Mouse (Mus musculus) hindbrain, embryonic 11.5 days (tissue): ENCODE data around the gene Fzd5. TPM values are rescaled to one million over a fixed set of nuclear protein-coding genes. Genes with fewer than 3 reads are reported as not detected.
A peak's percentile ranks its signal among the peaks of the same experiment; 100 is the strongest.

Experiments
- ATAC-seq: fragments of 200-750 bp; cut with Nextera tagmentation; 2 replicates; pipeline ENCODE4 v1.8.0; 2017; ENCODE audit warnings: mild to moderate bottlenecking, moderate TSS enrichment, moderate library complexity; ENCODE audit not compliant: low FRiP score
- DNase-seq: peaks from one replicate; pipeline ENCODE4 v3.0.0-alpha.2; 2015; ENCODE audit warnings: low spot score
- H3K27ac ChIP-seq: fragments of 300-500 bp; sonication (generic); 2 replicates; pipeline ENCODE4 v1.5.1; 2014; ENCODE audit warnings: mild to moderate bottlenecking, low read depth, low read length
- H3K27me3 ChIP-seq: fragments of 300-500 bp; sonication (generic); 2 replicates; pipeline ENCODE4 v1.6.1; 2014; ENCODE audit warnings: mild to moderate bottlenecking, low read length, moderate library complexity, mixed read lengths; ENCODE audit not compliant: control insufficient read depth, insufficient read depth
- H3K36me3 ChIP-seq: fragments of 300-500 bp; sonication (generic); 2 replicates; pipeline ENCODE4 v1.6.1; 2014; ENCODE audit warnings: mild to moderate bottlenecking, low read length, moderate library complexity, mixed read lengths; ENCODE audit not compliant: control insufficient read depth, insufficient read depth
- H3K4me1 ChIP-seq: fragments of 300-500 bp; sonication (generic); replicated peaks from 2 replicates; pipeline ENCODE4 v1.6.1; 2014; ENCODE audit warnings: low read length, mixed read lengths; ENCODE audit not compliant: control insufficient read depth, insufficient read depth
- H3K4me2 ChIP-seq: fragments of 300-500 bp; sonication (generic); replicated peaks from 2 replicates; pipeline ENCODE4 v1.6.1; 2014; ENCODE audit warnings: mild to moderate bottlenecking, low read depth, low read length
- H3K4me3 ChIP-seq: fragments of 300-500 bp; sonication (generic); 2 replicates; pipeline ENCODE4 v1.5.1; 2014; ENCODE audit warnings: low read depth, low read length
- H3K9ac ChIP-seq: fragments of 300-500 bp; sonication (generic); 2 replicates; pipeline ENCODE4 v1.6.1; 2014; ENCODE audit warnings: low read depth, low read length
- H3K9me3 ChIP-seq: fragments of 300-500 bp; sonication (generic); 2 replicates; pipeline ENCODE4 v1.6.1; 2016; ENCODE audit warnings: low read length; ENCODE audit not compliant: control insufficient read depth
- WGBS: fragments of 180-500 bp; shearing (Covaris S2); extraction: QIAGEN DNeasy Blood & Tissue Kit; methylation state at CpG from one replicate; pipeline ENCODE4 v1.1.7; 2014; 5-methylcytosine and 5-hydroxymethylcytosine counted together
- polyA plus RNA-seq: library from polyadenylated mRNA; unstranded; fragments of >200 nt; fragmentation: Nextera tagmentation; extraction: Ambion mirVana; gene quantifications from 2 replicates; pipeline ENCODE4 v1.2.1, GENCODE M21; 2014

The Fzd5 gene
- polyA plus RNA-seq, 1 experiment from 2014 or later = 0.52 TPM

DNA sequence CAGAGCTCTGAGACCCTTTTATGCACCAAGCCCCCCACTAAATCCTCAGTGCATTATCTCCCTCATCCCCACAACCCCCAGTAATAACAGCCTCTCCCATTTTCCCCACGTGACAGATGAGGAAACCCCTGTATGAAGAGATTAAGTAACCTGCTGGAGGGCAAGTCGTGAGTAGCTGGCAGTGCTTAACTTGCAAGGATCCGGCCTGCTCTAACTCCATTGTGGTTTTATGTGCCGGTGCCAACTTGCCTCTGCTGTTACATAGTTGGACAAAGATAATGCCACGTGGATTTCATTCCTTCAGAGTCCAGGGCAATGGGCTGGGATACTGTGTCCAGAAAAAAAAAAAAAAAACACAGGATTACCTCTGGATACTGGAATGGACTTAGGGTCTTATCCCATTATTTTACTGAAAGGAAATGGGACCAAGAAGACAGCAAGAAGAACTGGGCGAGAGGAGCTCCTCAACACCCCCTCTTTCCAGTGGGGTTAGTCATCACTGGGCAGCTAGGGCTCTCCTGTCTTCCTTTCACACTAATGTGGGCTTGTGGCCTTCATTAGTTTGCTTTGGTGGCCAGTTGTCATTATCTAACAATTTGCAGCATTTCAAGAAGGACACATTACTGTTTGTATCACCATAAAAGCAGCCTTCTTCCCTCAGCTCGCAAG is 18.6 kb upstream of the Fzd5 start:
- Histone ChIP-seq H3K27me3 (no peaks in the 10 kb centered on the region), H3K9me3 (no peaks in the 10 kb centered on the region), H3K9ac (no peak overlapping the region), H3K27ac (no peak overlapping the region), H3K4me3 (no peak overlapping the region), H3K36me3 (no peaks in the 10 kb centered on the region), H3K4me2 (no peak overlapping the region), H3K4me1 (no peaks in the 10 kb centered on the region)
- DNase-seq (no peak), ATAC-seq (no peak)
- WGBS = 84% methylated on average over 7 of the region's 7 CpGs

- no peaks in the 10 kb centered on the region for H3K4me1 ChIP-seq
- no peaks in the 10 kb centered on the region for H3K36me3 ChIP-seq
- H3K27ac ChIP-seq = no peak overlapping the region
- no peaks in the 10 kb centered on the region for H3K27me3 ChIP-seq
- whole genome bisulfite sequencing = 85% methylated on average over 5 of the region's 5 CpGs
- H3K4me2 ChIP-seq = no peak overlapping the region
- no peak for DNase-seq
- H3K9ac ChIP-seq = no peak overlapping the region
- no peaks in the 10 kb centered on the region for H3K9me3 ChIP-seq
- no peak overlapping the region for H3K4me3 ChIP-seq
- no peak for ATAC-seq
These were observed 17.1 kb upstream of the Fzd5 start for GRCm38 (mm10) chr1:64754658-64755057.

DNA sequence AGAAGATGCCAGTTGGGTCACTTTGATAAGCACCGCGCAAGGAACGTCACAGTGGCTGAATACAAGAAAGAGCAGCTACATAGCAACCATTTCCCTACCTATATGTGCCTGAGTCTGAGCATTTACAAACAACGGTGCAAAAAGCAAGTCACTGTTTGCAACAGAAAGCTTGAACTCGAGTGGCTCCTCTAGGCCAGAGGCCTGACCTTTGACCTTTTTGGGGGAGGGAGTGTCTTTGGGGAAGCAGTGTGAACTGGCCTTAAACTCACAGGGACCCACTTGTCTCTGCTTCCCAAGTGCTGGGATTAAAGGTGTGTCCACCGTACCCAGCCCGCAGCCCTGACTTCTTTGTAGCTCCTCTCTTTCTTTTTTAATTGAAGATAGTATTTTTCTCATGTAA is 16.1 kb upstream of the Fzd5 start:
- no peak for ATAC-seq
- no peaks in the 10 kb centered on the region for H3K9me3 ChIP-seq
- H3K9ac ChIP-seq = no peak overlapping the region
- no peaks in the 10 kb centered on the region for H3K4me1 ChIP-seq
- no peak for DNase-seq
- H3K27me3 ChIP-seq = no peaks in the 10 kb centered on the region
- WGBS = 77% methylated on average over 7 of the region's 7 CpGs
- no peak overlapping the region for H3K27ac ChIP-seq
- H3K4me2 ChIP-seq = no peak overlapping the region
- H3K36me3 ChIP-seq = no peaks in the 10 kb centered on the region
- no peak overlapping the region for H3K4me3 ChIP-seq

- WGBS = 92% methylated on average over 8 of the region's 8 CpGs
- H3K4me2 ChIP-seq = no peak overlapping the region
- no peaks in the 10 kb centered on the region for H3K36me3 ChIP-seq
- no peaks in the 10 kb centered on the region for H3K27me3 ChIP-seq
- H3K4me1 ChIP-seq = no peaks in the 10 kb centered on the region
- H3K4me3 ChIP-seq = no peak overlapping the region
- no peaks in the 10 kb centered on the region for H3K9me3 ChIP-seq
- DNase-seq (no peak), ATAC-seq (no peak)
- H3K27ac ChIP-seq = no peak overlapping the region
- no peak overlapping the region for H3K9ac ChIP-seq
These were observed 15.6 kb upstream of the Fzd5 start for GRCm38 (mm10) chr1:64753109-64753508.

DNA sequence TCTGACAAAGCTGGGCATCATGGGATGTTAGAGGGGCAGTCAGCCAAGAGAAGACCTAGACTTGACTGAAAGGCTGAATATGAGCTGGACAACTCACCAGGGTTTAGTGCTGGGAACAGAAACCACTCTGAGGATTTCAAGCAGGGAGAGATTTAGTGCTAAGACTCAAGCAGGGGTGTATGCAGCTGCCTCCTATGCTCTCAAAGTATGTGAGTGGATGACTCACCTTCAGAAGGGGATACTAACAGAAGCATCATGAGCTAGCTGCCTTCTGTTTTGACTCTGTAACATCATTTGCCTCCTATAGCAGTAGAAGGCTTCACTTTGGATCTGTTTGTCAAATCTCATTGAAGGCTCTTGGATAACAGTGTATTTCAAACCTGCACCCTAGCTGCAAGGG is 7.1 kb upstream of the Fzd5 start:
- Histone ChIP-seq H3K4me3 (no peak overlapping the region), H3K9me3 (no peaks in the 10 kb centered on the region), H3K36me3 (no peaks in the 10 kb centered on the region), H3K9ac (no peak overlapping the region), H3K4me2 (no peak overlapping the region), H3K4me1 (no peaks in the 10 kb centered on the region), H3K27me3 (no peaks in the 10 kb centered on the region), H3K27ac (no peak overlapping the region)
- no peak for ATAC-seq
- DNase-seq = no peak

- Histone ChIP-seq H3K27me3 (0 out of 2 replicates have a peak, but pooled peaks cover 2% of the 10 kb centered on the region), H3K4me3 (no peak overlapping the region), H3K27ac (no peak overlapping the region), H3K4me1 (no peaks in the 10 kb centered on the region), H3K36me3 (no peaks in the 10 kb centered on the region), H3K4me2 (no peak overlapping the region), H3K9me3 (no peaks in the 10 kb centered on the region), H3K9ac (no peak overlapping the region)
- no peak for ATAC-seq
- 89% methylated on average over 18 of the region's 18 CpGs for WGBS
- no peak for DNase-seq
These were observed 5.3 kb upstream of the Fzd5 start for GRCm38 (mm10) chr1:64742741-64743408.

GRCm38 (mm10) chr1:64738661-64739082 is 1.1 kb upstream of the Fzd5 start:
- Histone ChIP-seq H3K27ac (no peak overlapping the region), H3K9ac (peak overlapping the region; percentile 40; the same call in 1 of the 2 replicates)
- WGBS = under 1% methylated on average over 14 of the region's 14 CpGs

DNA sequence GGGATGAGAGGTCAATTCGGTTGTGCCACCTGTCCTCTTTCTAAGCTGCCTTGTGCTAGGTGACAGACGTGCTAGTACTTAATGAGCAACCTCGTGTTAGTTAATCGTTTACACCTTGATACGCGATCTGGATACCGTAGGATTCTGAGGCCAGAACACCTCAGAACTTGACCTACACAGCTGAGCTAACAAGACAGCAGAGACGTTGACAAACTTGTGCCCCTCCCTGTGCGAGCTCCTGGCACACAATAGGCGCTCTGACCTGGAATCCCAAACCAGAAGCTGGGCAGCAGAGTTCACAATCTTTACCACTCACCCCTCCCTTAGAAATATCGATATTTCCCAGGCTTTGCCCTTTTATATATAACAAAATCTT is 617 bp upstream of the Fzd5 start:
- no peak overlapping the region for H3K27ac ChIP-seq
- H3K4me2 ChIP-seq = peak overlapping the region; percentile 98
- WGBS = under 1% methylated on average over 11 of the region's 11 CpGs
- ATAC-seq = peak; percentile 5; the same call in 1 of the 2 replicates
- H3K36me3 ChIP-seq = no peaks in the 10 kb centered on the region
- no peak for DNase-seq
- peaks cover 33% of the 10 kb centered on the region for H3K27me3 ChIP-seq
- H3K4me1 ChIP-seq = peaks cover 10% of the 10 kb centered on the region
- peak overlapping the region; percentile 63 for H3K4me3 ChIP-seq
- H3K9ac ChIP-seq = peak overlapping the region; percentile 40; the same call in 1 of the 2 replicates
- no peaks in the 10 kb centered on the region for H3K9me3 ChIP-seq

More at GRCm38 (mm10) chr1:64738661-64739082, 1.1 kb upstream of the Fzd5 start:
- Histone ChIP-seq H3K27me3 (peaks cover 33% of the 10 kb centered on the region), H3K4me2 (peak overlapping the region; percentile 98), H3K9me3 (no peaks in the 10 kb centered on the region), H3K4me1 (peaks cover 10% of the 10 kb centered on the region), H3K36me3 (no peaks in the 10 kb centered on the region), H3K4me3 (peak overlapping the region; percentile 63)
- DNase-seq (peak; percentile 61), ATAC-seq (no peak)
